Mouse (Mus musculus) frontal cortex, adult (tissue): ENCODE data around the gene Pxn.
"Not testable (repeated sequence)": the region's sequence is repeated elsewhere in the genome, so short reads cannot be mapped to it uniquely, and the experiment has no call there.

Source experiments
- ATAC-seq: cut with Nextera tagmentation; 2 replicates; pipeline ENCODE4 v1.9.2; 2017; ENCODE audit warnings: mild to moderate bottlenecking, moderate library complexity, mixed read lengths; ENCODE audit not compliant: low TSS enrichment

Gene Pxn

GRCm38 (mm10) chr5:115508859-115509147, 2.3 kb downstream of the Pxn start:
- no peak for ATAC-seq

GRCm38 (mm10) chr5:115509321-115509761, 2.9 kb downstream of the Pxn start:
- ATAC-seq, result no peak

- ATAC-seq, result peak; percentile 31; the same call in 1 of the 2 replicates
Observed at GRCm38 (mm10) chr5:115509790-115510689, 3.6 kb downstream of the Pxn start.

- no peak for ATAC-seq
Observed at GRCm38 (mm10) chr5:115512375-115512774, 5.9 kb downstream of the Pxn start.

GRCm38 (mm10) chr5:115513246-115513645, 6.8 kb downstream of the Pxn start:
- ATAC-seq, result no peak

GRCm38 (mm10) chr5:115513721-115514120, 7.2 kb downstream of the Pxn start:
- ATAC-seq, result no peak

GRCm38 (mm10) chr5:115514346-115514745, 7.9 kb downstream of the Pxn start:
- no peak for ATAC-seq

- no peak for ATAC-seq
Observed at GRCm38 (mm10) chr5:115514896-115515587, 8.6 kb downstream of the Pxn start.

GRCm38 (mm10) chr5:115516081-115516907, 9.8 kb downstream of the Pxn start:
- ATAC-seq, result no peak

- ATAC-seq, result no peak
Observed at GRCm38 (mm10) chr5:115516908-115517307, 10.4 kb downstream of the Pxn start.

GRCm38 (mm10) chr5:115517501-115517900, 11.0 kb downstream of the Pxn start:
- ATAC-seq, result no peak

- not testable (repeated sequence) for ATAC-seq
Observed at GRCm38 (mm10) chr5:115518214-115518613, 11.7 kb downstream of the Pxn start.

- ATAC-seq, result no peak
Observed at GRCm38 (mm10) chr5:115520325-115520869, 13.9 kb downstream of the Pxn start.

- ATAC-seq, result no peak
Observed at GRCm38 (mm10) chr5:115521553-115522461, 15.3 kb downstream of the Pxn start.

- no peak for ATAC-seq
Observed at GRCm38 (mm10) chr5:115522531-115522930, 16.1 kb downstream of the Pxn start.

GRCm38 (mm10) chr5:115522981-115523499, 16.6 kb downstream of the Pxn start:
- ATAC-seq, result no peak

GRCm38 (mm10) chr5:115523971-115524370, 17.5 kb downstream of the Pxn start:
- ATAC-seq, result no peak

- no peak for ATAC-seq
Observed at GRCm38 (mm10) chr5:115524471-115524870, 18.0 kb downstream of the Pxn start.

GRCm38 (mm10) chr5:115525416-115525815, 18.9 kb downstream of the Pxn start:
- no peak for ATAC-seq

- ATAC-seq, result no peak
Observed at GRCm38 (mm10) chr5:115525943-115526342, 19.5 kb downstream of the Pxn start.
